Mouse (Mus musculus) liver, postnatal 0 days (tissue): Measurements from ENCODE around the gene Nadk2.

Experiments used
- CTCF ChIP-seq: sonication (generic); IDR thresholded peaks from 2 replicates; pipeline ENCODE4 v1.5.1; 2016; ENCODE audit warnings: antibody characterized with exemption, low read depth
- EP300 ChIP-seq: IDR thresholded peaks from 2 replicates; pipeline ENCODE4 v1.6.1; 2016; ENCODE audit warnings: antibody characterized with exemption, low read depth, mild to moderate bottlenecking

DNA sequence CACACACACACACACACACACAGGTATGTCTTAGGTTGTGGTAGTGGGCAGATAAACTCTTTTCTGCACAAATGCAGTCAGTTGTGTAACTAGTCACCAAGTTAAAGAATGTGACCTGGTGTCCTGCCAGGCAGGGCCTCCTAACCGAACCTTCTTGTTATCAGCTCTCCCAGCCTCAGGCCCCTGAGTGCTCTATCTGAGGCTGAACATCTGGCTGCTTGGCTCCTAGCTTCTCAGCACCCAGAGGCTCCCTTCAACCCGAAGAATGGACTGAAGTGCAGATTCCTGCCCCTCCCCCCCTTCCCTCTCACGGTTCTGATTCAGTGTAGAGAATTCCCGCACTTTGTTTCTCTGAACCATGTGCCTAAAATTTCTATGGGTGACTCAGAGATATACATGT is 3.6 kb downstream of the Nadk2 start:
- TF ChIP-seq CTCF (no peak), EP300 (peak; percentile 98)
